Mouse (Mus musculus) kidney, adult 2 months (tissue): Measurements from ENCODE around the gene Cd79b.

Experiments used
- CTCF ChIP-seq: fragments of 200-500 bp; conservative IDR thresholded peaks from 2 replicates; pipeline ENCODE4 v1.5.1; 2011; ENCODE audit warnings: low read depth, mild to moderate bottlenecking, control low read depth, low read length, moderate library complexity, mixed read lengths; ENCODE audit not compliant: insufficient read depth, insufficient read length
- POLR2A ChIP-seq: fragments of 200-500 bp; IDR thresholded peaks from one replicate; pipeline ENCODE4 v1.6.1; 2011; ENCODE audit warnings: low read depth, low read length, control low read depth

DNA sequence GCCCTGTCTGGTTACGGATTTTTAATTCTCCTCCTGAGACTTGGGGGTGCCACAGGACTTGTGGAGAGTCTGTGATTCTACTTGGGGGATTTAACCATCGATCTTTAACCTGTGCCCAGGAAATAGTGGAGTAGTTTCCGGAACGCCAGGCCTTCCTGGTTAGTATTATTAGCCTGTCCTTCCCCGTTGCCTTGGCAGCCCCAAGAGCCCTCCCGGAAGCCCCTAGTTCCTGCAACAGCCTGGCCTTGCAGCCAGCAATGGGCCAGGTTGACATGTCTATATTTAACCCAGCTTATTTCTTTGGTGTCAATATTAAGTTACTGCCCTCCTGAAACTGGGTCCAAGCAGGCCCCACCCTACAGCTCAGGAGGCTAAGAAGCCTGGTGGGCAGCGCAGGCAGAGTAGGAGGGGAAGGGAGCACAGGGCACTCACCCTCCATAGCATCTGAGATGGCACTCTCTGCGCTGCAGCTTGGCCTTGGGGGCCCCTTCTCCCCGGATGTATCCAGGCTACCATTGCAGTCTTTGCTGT lies 26.5 kb upstream of the Cd79b start:
- TF ChIP-seq CTCF, result no peak
- no peak for TF ChIP-seq POLR2A
